Mouse (Mus musculus): Measurements from ENCODE around the gene Spata20.

GRCm38 (mm10) chr11:94500362-94500761 lies 14.4 kb upstream of the Spata20 start:
- no peak for TF ChIP-seq CTCF (conservative IDR thresholded peaks at IDR 0.05; ENCODE audit: low read length)
- no peak for TF ChIP-seq POU5F1 (IDR thresholded peaks at IDR 0.05; ENCODE audit: borderline replicate concordance, low read length)
- TF ChIP-seq NANOG (IDR thresholded peaks at IDR 0.05; ENCODE audit: borderline replicate concordance, low read length), result no peak

All from E14TG2a.4 (cell line).